Mouse (Mus musculus) 416B (cell line): ENCODE measurements around the gene Ccdc121.

Source experiments
- DNase-seq: peaks from one replicate; pipeline ENCODE4 v3.0.0; 2011; ENCODE audit warnings: low read depth

Ccdc121 gene

GRCm38 (mm10) chr1:181511307-181511706 lies at the start of gene Ccdc121:
TSS of gene Ccdc121 (minus strand) at chr1:181511451.
- no peak for DNase-seq

DNA sequence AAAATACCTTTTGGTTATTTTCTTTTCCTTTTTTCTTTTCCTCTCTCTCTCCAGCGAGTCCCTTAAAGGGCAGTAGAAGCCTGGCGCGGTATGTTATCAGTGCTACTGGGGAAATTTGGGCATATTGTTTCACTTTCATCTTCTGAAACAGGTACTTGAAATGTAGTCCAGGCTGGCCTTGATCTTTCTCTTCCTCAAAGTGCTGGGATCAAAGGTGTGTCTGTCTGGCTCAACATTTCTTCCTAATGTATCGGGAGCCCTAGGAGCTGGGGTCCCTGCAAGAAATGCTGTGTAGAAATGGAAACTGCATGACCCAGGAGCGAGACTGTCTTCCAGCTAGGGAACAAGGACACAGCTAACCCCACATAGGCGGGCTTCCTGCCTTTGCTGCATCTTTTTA lies 49.1 kb upstream of the Ccdc121 start:
- DNase-seq: no peak

- no peak for DNase-seq
These were observed 48.4 kb upstream of the Ccdc121 start for GRCm38 (mm10) chr1:181559655-181560054.

- DNase-seq: no peak
These were observed 44.2 kb upstream of the Ccdc121 start for GRCm38 (mm10) chr1:181555475-181555874.

DNA sequence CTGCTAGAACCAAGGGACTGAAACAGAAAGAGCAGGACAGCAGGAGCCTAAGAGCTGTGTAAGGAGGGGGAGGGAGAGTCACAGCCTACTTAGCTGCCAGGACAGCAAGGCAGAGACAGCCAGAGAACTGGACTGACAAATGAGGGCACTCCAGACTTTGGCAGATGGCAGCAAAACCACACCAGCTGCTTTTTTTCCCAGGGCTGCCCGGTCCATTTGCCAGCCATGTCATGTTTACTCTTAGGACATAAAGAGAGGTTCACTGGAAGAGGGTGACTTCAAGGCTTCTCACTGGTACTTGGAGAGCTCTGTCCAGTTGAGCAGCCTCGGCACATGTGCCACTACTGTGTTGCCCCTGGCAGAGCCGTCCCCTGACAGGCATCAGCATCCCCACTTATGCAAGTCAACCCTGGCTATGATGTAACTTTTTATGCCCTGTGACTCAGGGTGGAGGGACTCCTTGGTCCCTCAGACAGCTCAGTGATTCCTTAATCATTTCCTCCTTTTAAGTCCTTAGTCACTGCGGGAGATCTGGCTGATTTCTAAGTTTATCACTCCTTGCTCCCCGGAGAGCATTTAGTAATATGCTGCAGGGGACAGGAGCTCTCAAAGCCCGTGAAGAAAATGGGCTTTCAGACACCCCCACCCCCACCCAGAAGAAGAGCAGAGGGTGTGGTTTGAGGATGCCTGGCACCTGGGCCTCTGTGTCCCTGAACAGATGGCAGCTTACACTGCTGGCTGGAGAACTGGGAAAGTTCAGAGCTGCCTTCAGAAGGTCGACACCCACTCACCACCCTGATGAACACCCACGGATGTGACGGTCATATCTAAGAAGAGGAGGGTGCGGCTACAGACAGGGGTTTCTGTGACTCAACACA lies 41.5 kb upstream of the Ccdc121 start:
- DNase-seq: peak; percentile 90

- DNase-seq: peak; percentile 54
These were observed 39.6 kb upstream of the Ccdc121 start for GRCm38 (mm10) chr1:181550826-181551225.

- no peak for DNase-seq
These were observed 38.7 kb upstream of the Ccdc121 start for GRCm38 (mm10) chr1:181549987-181550386.

GRCm38 (mm10) chr1:181545044-181545772 lies 34.0 kb upstream of the Ccdc121 start:
- DNase-seq: peak; percentile 77

- DNase-seq: peak; percentile 59
These were observed 32.6 kb upstream of the Ccdc121 start for GRCm38 (mm10) chr1:181543711-181544383.

- peak; percentile 44 for DNase-seq
These were observed 28.9 kb upstream of the Ccdc121 start for GRCm38 (mm10) chr1:181539846-181540769.

DNA sequence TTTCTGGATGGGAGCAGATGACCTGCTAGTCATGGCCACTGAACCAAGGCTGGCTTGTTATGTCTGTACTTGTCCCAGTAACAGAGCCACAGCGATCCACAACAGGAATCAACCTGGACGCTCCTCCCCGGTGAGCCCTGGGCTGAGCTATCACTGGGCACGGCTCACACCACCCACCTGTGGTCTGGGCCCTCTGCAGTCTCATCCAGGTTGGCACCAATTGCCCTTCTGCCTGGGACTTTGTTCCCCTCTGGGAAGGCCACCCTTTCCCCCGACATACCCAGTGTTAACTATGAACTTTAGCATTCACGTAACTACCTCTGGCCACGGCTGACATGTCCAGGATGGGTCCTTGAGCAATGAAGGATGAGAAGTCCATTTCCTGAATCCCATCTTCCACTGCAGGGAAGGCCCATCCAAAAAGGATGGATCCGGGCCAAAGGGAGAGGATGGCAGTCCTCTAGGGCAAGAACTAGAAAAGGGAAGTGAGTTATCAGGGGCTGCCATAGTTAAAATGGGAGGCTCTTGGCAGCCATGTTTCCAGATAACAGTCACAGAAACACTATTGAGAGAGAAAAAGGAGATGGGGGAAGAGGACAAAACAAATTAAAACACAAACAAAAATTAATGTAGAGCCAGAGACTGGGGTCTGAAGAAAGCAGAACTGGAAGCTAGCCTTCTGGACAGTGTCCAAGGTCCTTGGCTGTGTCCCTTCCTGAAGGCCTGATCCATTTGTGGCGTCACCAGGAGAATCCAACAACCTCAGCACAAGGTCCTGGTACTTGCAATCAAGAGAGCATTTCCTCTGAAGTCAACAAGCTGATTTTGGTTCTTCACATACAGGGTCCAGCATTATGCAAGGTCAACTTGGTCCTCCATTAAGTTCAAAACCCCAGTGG lies 26.6 kb upstream of the Ccdc121 start:
- DNase-seq: no peak

DNA sequence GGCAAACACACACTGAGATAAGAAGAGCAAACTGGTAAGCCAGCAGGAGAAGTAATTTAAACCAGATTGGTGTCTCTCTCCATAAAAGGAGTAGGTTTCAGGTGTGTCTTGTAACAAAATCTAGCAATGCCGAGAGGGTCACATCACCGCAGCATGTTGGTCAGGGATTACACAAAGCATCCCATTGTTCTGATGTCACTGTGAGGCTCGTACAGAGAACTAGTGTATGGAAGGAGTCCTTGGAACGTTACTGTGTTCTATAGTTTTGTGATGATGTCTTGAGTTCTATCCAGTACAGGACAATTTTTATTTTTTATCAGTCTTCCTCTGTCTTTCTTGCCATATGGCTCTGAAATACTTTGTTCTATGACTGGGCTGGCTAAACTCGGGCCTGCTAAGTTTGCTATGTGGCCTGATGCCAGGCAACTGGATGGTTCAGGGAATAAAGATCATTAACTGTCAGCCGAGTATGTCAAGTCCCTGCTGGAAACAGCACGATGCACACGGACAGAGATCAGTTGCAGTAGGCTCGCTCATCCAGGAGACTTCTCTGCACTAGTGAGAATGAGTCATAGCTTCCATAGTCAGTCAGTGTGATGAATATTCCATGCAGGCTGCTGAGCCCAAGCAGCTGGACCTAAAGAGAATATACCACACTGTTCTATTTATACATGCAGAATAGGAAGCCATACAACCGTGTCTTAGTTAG lies 24.1 kb upstream of the Ccdc121 start:
- DNase-seq: peak; percentile 17

DNA sequence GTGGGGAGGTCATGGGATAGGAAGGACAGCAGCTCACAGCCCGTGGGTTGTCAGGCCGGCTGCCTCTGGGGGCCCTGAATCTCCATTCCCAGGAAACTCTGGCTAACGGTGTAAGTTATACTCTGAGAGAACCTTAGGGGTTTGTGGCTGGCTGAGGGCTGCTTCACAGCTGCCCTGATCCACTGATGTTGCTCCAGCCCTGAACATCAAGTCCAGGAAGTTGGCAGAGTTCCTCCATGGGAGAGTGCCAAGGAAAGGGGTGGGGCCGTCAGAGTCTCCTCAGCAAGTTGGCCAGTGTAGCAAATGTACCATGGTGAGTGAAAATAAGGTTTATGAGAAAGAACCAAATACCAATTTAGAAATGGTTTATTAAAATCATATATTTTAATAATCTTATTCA lies 18.1 kb upstream of the Ccdc121 start:
- no peak for DNase-seq

DNA sequence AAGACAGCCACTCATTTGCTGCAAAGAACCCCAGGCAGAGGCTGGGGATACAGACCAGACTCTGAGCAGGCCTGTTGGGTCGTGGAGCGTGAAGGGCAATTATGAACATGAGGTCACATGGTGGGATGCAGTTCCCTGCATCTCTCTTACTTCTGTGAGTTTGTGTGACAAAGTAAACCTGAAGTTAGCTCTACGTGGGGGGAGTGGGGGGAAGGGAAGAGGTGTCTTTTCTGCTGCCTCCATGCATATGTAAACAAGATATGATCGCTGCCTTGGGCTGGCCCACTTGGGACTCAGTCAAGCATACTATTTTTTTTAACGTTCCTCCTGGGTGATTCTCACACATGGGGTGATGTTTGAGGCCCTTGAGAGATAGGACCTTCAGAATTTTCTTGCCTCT lies 14.7 kb upstream of the Ccdc121 start:
- no peak for DNase-seq

DNA sequence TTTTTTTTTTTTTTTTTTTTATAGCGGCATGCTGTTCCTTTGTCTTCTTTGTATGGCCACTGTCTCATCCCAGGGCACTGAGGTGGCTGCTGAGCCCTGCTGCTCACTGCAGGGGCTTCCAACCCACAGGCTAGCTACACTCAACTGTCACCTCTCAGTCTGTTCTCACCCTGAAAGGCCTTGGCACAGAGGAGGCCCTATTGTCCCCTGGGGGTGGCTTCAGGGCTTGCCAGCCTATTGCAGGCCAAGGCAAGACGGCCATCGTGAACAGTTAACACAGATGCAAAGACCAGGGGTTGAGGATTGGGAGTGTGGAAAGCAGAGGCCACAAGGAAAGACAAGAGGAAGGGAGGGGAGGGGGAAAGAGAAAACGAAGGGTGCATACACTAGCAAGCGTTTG lies 12.6 kb upstream of the Ccdc121 start:
- no peak for DNase-seq

DNA sequence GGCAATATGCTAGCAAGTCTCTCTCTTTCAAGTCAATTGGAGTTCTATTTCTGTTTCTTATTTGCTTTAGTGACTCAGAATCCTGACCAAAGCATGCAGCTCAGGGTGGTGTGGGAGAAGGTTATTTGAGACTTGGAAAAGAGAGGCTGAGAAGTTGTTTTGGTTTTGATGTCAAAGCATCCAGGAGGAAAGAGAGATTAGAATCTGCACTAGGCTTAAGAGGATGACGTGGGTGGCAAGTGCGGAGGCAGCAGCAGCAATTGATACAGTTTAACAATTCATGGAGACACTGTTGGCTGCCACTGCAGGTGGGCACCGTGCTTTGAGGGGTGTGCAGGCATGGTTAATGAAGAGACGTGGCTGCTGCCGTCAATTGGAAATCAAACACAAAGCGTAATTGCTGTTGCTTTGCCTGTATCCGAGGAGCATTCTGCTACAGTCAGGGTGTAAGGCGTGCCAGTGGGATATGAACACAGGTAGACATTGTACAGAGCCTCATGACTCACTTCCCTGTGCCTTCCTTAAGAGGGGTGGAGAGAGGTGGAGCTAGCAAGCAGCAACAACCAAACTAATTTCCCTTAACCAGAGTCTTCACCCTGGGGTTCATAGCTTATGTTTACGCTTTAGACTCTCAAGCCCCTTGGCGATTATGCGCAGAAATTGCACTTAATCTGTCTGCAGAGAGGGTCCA lies 10.3 kb upstream of the Ccdc121 start:
- no peak for DNase-seq

GRCm38 (mm10) chr1:181519137-181519536 lies 7.9 kb upstream of the Ccdc121 start:
- peak; percentile 10 for DNase-seq

DNA sequence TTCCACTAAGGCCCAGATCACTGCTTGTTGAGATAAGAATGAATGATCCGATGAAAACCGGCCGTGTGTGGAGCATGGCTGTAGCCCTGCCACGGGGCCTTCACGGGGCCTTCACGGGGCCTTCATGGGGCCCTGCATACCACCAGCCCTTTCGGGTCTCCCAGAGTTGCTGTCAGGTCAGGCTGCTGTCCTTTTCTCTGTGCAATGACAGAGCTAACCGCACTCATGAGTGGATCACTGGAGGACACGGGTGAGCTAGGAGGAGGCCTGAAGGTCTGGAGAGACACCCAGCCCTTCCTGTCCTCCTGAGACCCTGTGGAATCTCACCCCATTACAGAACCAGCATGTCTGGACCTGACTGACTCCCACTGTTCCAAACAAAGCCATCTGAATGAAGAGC lies 6.8 kb upstream of the Ccdc121 start:
- DNase-seq: no peak

- no peak for DNase-seq
These were observed 1.3 kb upstream of the Ccdc121 start for GRCm38 (mm10) chr1:181512430-181513129.
